Mouse (Mus musculus): ENCODE measurements around the gene Zdhhc14.

- TF ChIP-seq CTCF (IDR thresholded peaks at IDR 0.05; ENCODE audit: low read depth) (no peak), EP300 (optimal IDR thresholded peaks at IDR 0.05) (no peak)
Observed at GRCm38 (mm10) chr17:5563108-5563507, 70.8 kb downstream of the Zdhhc14 start.
